Mouse (Mus musculus): ENCODE data around the gene Inpp5k.

- TF ChIP-seq CTCF (IDR thresholded peaks at IDR 0.05; ENCODE audit: control insufficient read depth, insufficient read depth, low read length), result no peak
- TF ChIP-seq POLR2A (IDR thresholded peaks at IDR 0.05; ENCODE audit: borderline replicate concordance, control insufficient read depth, low read depth, low read length), result peak; percentile 59; the same call in 1 of the 2 replicates
Observed at GRCm38 (mm10) chr11:75655621-75656545, 25.1 kb downstream of the Inpp5k start.
